Mouse (Mus musculus) lung, postnatal 0 days (tissue): ENCODE measurements around the gene Sfi1. TPM values are rescaled to one million over a fixed set of nuclear protein-coding genes. Genes with fewer than 3 reads are reported as not detected.
"Not testable (repeated sequence)": the region's sequence is repeated elsewhere in the genome, so short reads cannot be mapped to it uniquely, and the experiment has no call there.

ENCODE experiments used
- ATAC-seq: fragments of 200-750 bp; cut with Nextera tagmentation; 2 replicates; pipeline ENCODE4 v1.8.0; 2017; ENCODE audit warnings: moderate library complexity
- DNase-seq: peaks from one replicate; pipeline ENCODE4 v3.0.0-alpha.2; 2016; ENCODE audit warnings: low spot score
- H3K27ac ChIP-seq: fragments of 300-500 bp; sonication (generic); 2 replicates; pipeline ENCODE4 v1.5.1; 2014; ENCODE audit warnings: antibody characterized with exemption, mild to moderate bottlenecking, low read length, mixed read lengths
- H3K27me3 ChIP-seq: fragments of 300-500 bp; sonication (generic); replicated peaks from 2 replicates; pipeline ENCODE4 v1.6.1; 2014; ENCODE audit warnings: low read length, mixed read lengths; ENCODE audit not compliant: insufficient read depth
- H3K36me3 ChIP-seq: fragments of 300-500 bp; sonication (generic); 2 replicates; pipeline ENCODE4 v1.6.1; 2014; ENCODE audit warnings: low read length, mixed read lengths; ENCODE audit not compliant: insufficient read depth
- H3K4me1 ChIP-seq: fragments of 300-500 bp; sonication (generic); 2 replicates; pipeline ENCODE4 v1.6.1; 2014; ENCODE audit warnings: antibody characterized with exemption, low read depth, low read length, mixed read lengths; ENCODE audit not compliant: insufficient read depth
- H3K4me2 ChIP-seq: fragments of 300-500 bp; sonication (generic); replicated peaks from 2 replicates; pipeline ENCODE4 v1.6.1; 2014; ENCODE audit warnings: low read depth, mild to moderate bottlenecking, low read length, moderate library complexity, mixed read lengths
- H3K4me3 ChIP-seq: fragments of 300-500 bp; sonication (generic); 2 replicates; pipeline ENCODE4 v1.5.1; 2014; ENCODE audit warnings: low read depth, low read length
- H3K9ac ChIP-seq: fragments of 300-500 bp; sonication (generic); replicated peaks from 2 replicates; pipeline ENCODE4 v1.6.1; 2014; ENCODE audit warnings: low read depth, mild to moderate bottlenecking
- H3K9me3 ChIP-seq: fragments of 300-500 bp; sonication (generic); 2 replicates; pipeline ENCODE4 v1.6.1; 2016; ENCODE audit warnings: low read length, mixed read lengths
- EP300 ChIP-seq: IDR thresholded peaks from 2 replicates; pipeline ENCODE4 v1.6.1; 2016; ENCODE audit warnings: antibody characterized with exemption, mild to moderate bottlenecking, control low read depth
- WGBS: fragments of 180-500 bp; shearing (Covaris S2); extraction: QIAGEN DNeasy Blood & Tissue Kit; methylation state at CpG from one replicate; pipeline ENCODE4 v1.1.7; 2014; 5-methylcytosine and 5-hydroxymethylcytosine counted together
- polyA plus RNA-seq: library from polyadenylated mRNA; unstranded; fragments of >200 nt; fragmentation: Nextera tagmentation; extraction: Ambion mirVana; gene quantifications from 2 replicates; pipeline ENCODE4 v1.2.1, GENCODE M21; 2015

Sfi1 gene
- polyA plus RNA-seq, 1 experiment from 2014 or later: 7.9 TPM

GRCm38 (mm10) chr11:3135956-3136355, 57.3 kb downstream of the Sfi1 start:
- not testable (repeated sequence) for H3K36me3 ChIP-seq, ATAC-seq, H3K4me1 ChIP-seq, H3K9ac ChIP-seq, H3K27ac ChIP-seq, H3K4me2 ChIP-seq, H3K9me3 ChIP-seq, H3K4me3 ChIP-seq, H3K27me3 ChIP-seq
- 96% methylated on average over 3 of the region's 3 CpGs for WGBS
- peak; percentile 32 for DNase-seq

- not testable (repeated sequence) for H3K4me1 ChIP-seq, H3K4me3 ChIP-seq, ATAC-seq, H3K9ac ChIP-seq, H3K9me3 ChIP-seq, H3K27me3 ChIP-seq, DNase-seq, H3K36me3 ChIP-seq, H3K27ac ChIP-seq, H3K4me2 ChIP-seq
- WGBS: 93% methylated on average over 3 of the region's 7 CpGs
Observed at GRCm38 (mm10) chr11:3135391-3135790, 57.9 kb downstream of the Sfi1 start.

- not testable (repeated sequence) for H3K9me3 ChIP-seq, H3K27me3 ChIP-seq, H3K4me3 ChIP-seq, H3K36me3 ChIP-seq, H3K9ac ChIP-seq, H3K27ac ChIP-seq, H3K4me2 ChIP-seq, DNase-seq, H3K4me1 ChIP-seq
- peak; percentile 11 for ATAC-seq
- WGBS: no CpG with 5 or more reads among the region's 4 CpGs
Observed at GRCm38 (mm10) chr11:3133360-3133759, 59.9 kb downstream of the Sfi1 start.

GRCm38 (mm10) chr11:3132957-3133356, 60.3 kb downstream of the Sfi1 start:
- DNase-seq, H3K36me3 ChIP-seq, H3K27me3 ChIP-seq, H3K4me3 ChIP-seq, H3K4me1 ChIP-seq, H3K4me2 ChIP-seq, H3K27ac ChIP-seq, H3K9me3 ChIP-seq, H3K9ac ChIP-seq: not testable (repeated sequence)
- ATAC-seq: peak; percentile 2; the same call in 1 of the 2 replicates
- whole genome bisulfite sequencing: 76% methylated on average over 3 of the region's 3 CpGs

GRCm38 (mm10) chr11:3132001-3132400, 61.3 kb downstream of the Sfi1 start:
- peak; percentile 29 for ATAC-seq
- DNase-seq: peak; percentile 30
- H3K9me3 ChIP-seq, H3K9ac ChIP-seq, H3K4me2 ChIP-seq, H3K4me3 ChIP-seq, H3K36me3 ChIP-seq, H3K4me1 ChIP-seq, H3K27me3 ChIP-seq, H3K27ac ChIP-seq: not testable (repeated sequence)
- 88% methylated on average over 8 of the region's 10 CpGs for WGBS
- TF ChIP-seq EP300: 0 out of 2 replicates have a peak, but pooled peaks have one; percentile 10

- not testable (repeated sequence) for H3K9me3 ChIP-seq, H3K9ac ChIP-seq, H3K4me1 ChIP-seq, ATAC-seq, DNase-seq, H3K4me2 ChIP-seq, H3K27ac ChIP-seq, H3K4me3 ChIP-seq, H3K27me3 ChIP-seq, H3K36me3 ChIP-seq
- 88% methylated on average over 5 of the region's 8 CpGs for WGBS
Observed at GRCm38 (mm10) chr11:3129852-3130251, 63.4 kb downstream of the Sfi1 start.

- not testable (repeated sequence) for H3K4me3 ChIP-seq, H3K4me2 ChIP-seq, ATAC-seq, H3K27me3 ChIP-seq, H3K36me3 ChIP-seq, H3K4me1 ChIP-seq, H3K9ac ChIP-seq, H3K9me3 ChIP-seq, H3K27ac ChIP-seq, DNase-seq
- WGBS: 96% methylated on average over 2 of the region's 2 CpGs
Observed at GRCm38 (mm10) chr11:3129276-3129675, 64.0 kb downstream of the Sfi1 start.

- not testable (repeated sequence) for H3K9me3 ChIP-seq, H3K27ac ChIP-seq, H3K9ac ChIP-seq, H3K4me3 ChIP-seq, H3K4me1 ChIP-seq, H3K4me2 ChIP-seq, H3K36me3 ChIP-seq, H3K27me3 ChIP-seq
- WGBS: 85% methylated on average over 5 of the region's 7 CpGs
- ATAC-seq: peak; percentile 27
- peak; percentile 63 for DNase-seq
Observed at GRCm38 (mm10) chr11:3127303-3127795, 65.9 kb downstream of the Sfi1 start.

GRCm38 (mm10) chr11:3126478-3127302, 66.6 kb downstream of the Sfi1 start:
- not testable (repeated sequence) for H3K27me3 ChIP-seq, H3K4me3 ChIP-seq, H3K27ac ChIP-seq, H3K4me2 ChIP-seq, H3K9me3 ChIP-seq, H3K9ac ChIP-seq, DNase-seq, H3K36me3 ChIP-seq, H3K4me1 ChIP-seq
- WGBS: 75% methylated on average over 6 of the region's 6 CpGs
- peak; percentile 20 for ATAC-seq
